Mouse (Mus musculus): ENCODE measurements around the gene Cstf3. TPM values are rescaled to one million over a fixed set of nuclear protein-coding genes. Genes with fewer than 3 reads are reported as not detected.

The Cstf3 gene
- total and polyA plus RNA-seq, 2 experiments from 2014 or later: 6.4 to 37.3 TPM

DNA sequence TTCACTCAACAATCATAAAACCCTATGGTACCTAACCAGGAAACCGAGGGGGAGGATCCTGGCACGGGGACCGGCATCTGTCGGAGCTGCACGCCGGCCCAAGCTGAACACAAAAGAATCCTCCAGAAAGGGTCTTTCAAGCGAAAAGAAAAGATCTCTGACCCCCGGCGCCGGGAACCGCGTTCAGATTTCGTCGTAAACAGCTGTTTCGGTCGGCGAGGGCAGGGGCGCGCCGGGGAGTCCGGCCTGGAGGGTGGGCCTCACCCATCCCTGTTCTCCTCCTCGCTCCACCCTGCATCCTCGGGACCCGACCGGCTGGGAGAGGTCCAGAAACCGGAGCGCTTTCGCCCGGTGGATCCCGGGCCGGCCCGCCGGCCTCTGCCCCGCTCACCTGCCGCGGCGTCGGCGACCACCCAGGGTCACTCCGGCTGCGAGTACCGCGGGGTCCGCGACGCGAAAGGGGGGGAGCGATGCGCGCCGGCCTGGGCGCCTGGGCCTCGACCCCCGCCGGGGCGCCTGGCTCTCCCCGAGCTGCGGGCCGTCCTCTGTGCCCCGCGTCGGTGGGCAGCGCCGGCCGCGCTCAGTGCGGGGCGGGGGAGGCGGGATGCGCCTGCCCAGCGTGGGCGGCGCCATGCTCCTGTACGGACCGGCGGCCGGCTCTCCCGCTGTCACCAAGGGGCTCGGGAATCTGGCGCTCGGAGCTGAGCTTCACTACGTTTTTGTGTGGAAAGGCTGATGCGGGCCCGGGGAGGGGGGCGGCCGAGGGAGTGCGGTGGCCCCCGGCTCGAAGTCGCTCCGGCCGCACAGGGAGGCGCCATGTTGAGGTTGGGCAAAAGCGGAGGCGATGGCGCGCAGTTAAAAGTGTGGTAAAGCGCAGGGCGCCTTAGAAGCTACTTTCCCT lies 121.5 kb downstream of the Cstf3 start, which contains the start of gene Tcp11l1:
Gene Tcp11l1 (minus strand): TSS at position 585 of the 901 bp plus-strand sequence.
- peak within 1 kb of the TSS; percentile 67 for H3K9ac ChIP-seq (replicated peaks; ENCODE audit: low read depth, low read length)
- H3K9me3 ChIP-seq (replicated peaks; ENCODE audit: control insufficient read depth, low read length): no peaks in the 10 kb centered on the region
- peak; percentile 29 for DNase-seq (ENCODE audit: low spot score)
- peak; percentile 89 for ATAC-seq (ENCODE audit: insufficient read depth, low read depth)
- peak within 1 kb of the TSS; percentile 75 for H3K4me3 ChIP-seq (ENCODE audit: low read depth, low read length)
- H3K27me3 ChIP-seq (ENCODE audit: control insufficient read depth, insufficient read depth, low read length): no peaks in the 10 kb centered on the region
- under 1% methylated on average over 97 of the region's 99 CpGs for WGBS
- peak within 1 kb of the TSS; percentile 76 for H3K4me2 ChIP-seq (ENCODE audit: low read depth, low read length)
- H3K4me1 ChIP-seq (ENCODE audit: control insufficient read depth, insufficient read depth): peaks cover 12% of the 10 kb centered on the region; the same call in 1 of the 2 replicates
- H3K36me3 ChIP-seq (replicated peaks; ENCODE audit: control insufficient read depth, insufficient read depth, low read length): no peaks in the 10 kb centered on the region
- H3K27ac ChIP-seq (ENCODE audit: low read depth): peak within 1 kb of the TSS; percentile 43
- TF ChIP-seq EP300 (IDR thresholded peaks at IDR 0.05; ENCODE audit: low read depth): no peak
- no peak for TF ChIP-seq CTCF (IDR thresholded peaks at IDR 0.05; ENCODE audit: low read depth)

- DNase-seq (ENCODE audit: low spot score): no peak
- Histone ChIP-seq H3K27me3 (ENCODE audit: control insufficient read depth, insufficient read depth, low read length) (no peaks in the 10 kb centered on the region), H3K4me2 (ENCODE audit: low read depth, low read length) (peak overlapping the region; percentile 76), H3K4me1 (ENCODE audit: control insufficient read depth, insufficient read depth) (peaks cover 12% of the 10 kb centered on the region; the same call in 1 of the 2 replicates), H3K9me3 (replicated peaks; ENCODE audit: control insufficient read depth, low read length) (no peaks in the 10 kb centered on the region), H3K36me3 (replicated peaks; ENCODE audit: control insufficient read depth, insufficient read depth, low read length) (no peaks in the 10 kb centered on the region), H3K4me3 (ENCODE audit: low read depth, low read length) (peak overlapping the region; percentile 75), H3K9ac (replicated peaks; ENCODE audit: low read depth, low read length) (peak overlapping the region; percentile 67), H3K27ac (ENCODE audit: low read depth) (peak overlapping the region; percentile 43)
- WGBS: 2% methylated on average over 7 of the region's 7 CpGs
- ATAC-seq (ENCODE audit: insufficient read depth, low read depth): no peak
- TF ChIP-seq CTCF (IDR thresholded peaks at IDR 0.05; ENCODE audit: low read depth): no peak
- TF ChIP-seq EP300 (IDR thresholded peaks at IDR 0.05; ENCODE audit: low read depth): no peak
Measured at GRCm38 (mm10) chr2:104712486-104712809, 122.1 kb downstream of the Cstf3 start.

DNA sequence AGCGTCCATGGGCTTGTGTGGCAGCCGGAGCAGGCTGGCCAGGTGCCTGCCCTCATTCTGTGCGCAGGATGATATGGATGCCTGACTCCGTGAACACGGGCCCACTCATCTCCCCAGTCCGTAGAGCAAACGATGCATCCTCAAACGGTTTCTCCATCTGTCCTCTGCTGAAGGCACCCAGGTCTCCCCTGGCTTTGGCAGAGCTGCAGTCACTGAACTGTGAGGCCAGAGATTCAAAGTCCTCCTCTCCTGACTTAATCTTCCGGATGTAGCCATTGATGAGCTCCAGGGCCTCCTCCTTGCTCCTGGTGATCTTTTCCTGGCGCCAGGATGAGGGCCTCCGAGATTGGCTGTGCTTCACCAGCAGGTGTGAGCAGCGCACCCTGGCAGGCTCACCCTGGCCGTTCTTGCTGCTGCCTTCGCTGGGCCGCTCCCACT lies 124.0 kb downstream of the Cstf3 start:
- Histone ChIP-seq H3K9me3 (replicated peaks; ENCODE audit: control insufficient read depth, low read length) (no peaks in the 10 kb centered on the region), H3K4me1 (ENCODE audit: control insufficient read depth, insufficient read depth) (peaks cover 12% of the 10 kb centered on the region; the same call in 1 of the 2 replicates), H3K4me3 (ENCODE audit: low read depth, low read length) (no peak overlapping the region), H3K4me2 (ENCODE audit: low read depth, low read length) (no peak overlapping the region), H3K27me3 (ENCODE audit: control insufficient read depth, insufficient read depth, low read length) (no peaks in the 10 kb centered on the region), H3K9ac (replicated peaks; ENCODE audit: low read depth, low read length) (no peak overlapping the region), H3K27ac (ENCODE audit: low read depth) (no peak overlapping the region), H3K36me3 (replicated peaks; ENCODE audit: control insufficient read depth, insufficient read depth, low read length) (no peaks in the 10 kb centered on the region)
- DNase-seq (ENCODE audit: low spot score) (no peak), ATAC-seq (ENCODE audit: insufficient read depth, low read depth) (no peak)
- WGBS: 40% methylated on average over 15 of the region's 15 CpGs
- no peak for TF ChIP-seq EP300 (IDR thresholded peaks at IDR 0.05; ENCODE audit: low read depth)
- no peak for TF ChIP-seq CTCF (IDR thresholded peaks at IDR 0.05; ENCODE audit: low read depth)

Other genes with a start within 250 kb of the Cstf3 start
- not detected in 2 replicates for gene D430041D05Rik, start 179.5 kb upstream of the Cstf3 start, total RNA-seq (2014; rRNA removed; ENCODE audit: low replicate concordance)
- gene D430041D05Rik, start 179.5 kb upstream of the Cstf3 start, polyA plus RNA-seq (2015; fragmentation: Nextera tagmentation; extraction: Ambion mirVana): 0.03 TPM in 1 of 2 replicates, not detected in the other
- 209 and 213 TPM in 2 replicates for gene Hipk3, start 96.1 kb upstream of the Cstf3 start, total RNA-seq (2014; rRNA removed; ENCODE audit: low replicate concordance)
- 26.3 and 29.7 TPM in 2 replicates for gene Hipk3, start 96.1 kb upstream of the Cstf3 start, polyA plus RNA-seq (2015; fragmentation: Nextera tagmentation; extraction: Ambion mirVana)
- gene Tcp11l1, start 121.6 kb downstream of the Cstf3 start, total RNA-seq (2014; rRNA removed; ENCODE audit: low replicate concordance): 1.9 and 4.0 TPM in 2 replicates
- 28.7 and 32.7 TPM in 2 replicates for gene Tcp11l1, start 121.6 kb downstream of the Cstf3 start, polyA plus RNA-seq (2015; fragmentation: Nextera tagmentation; extraction: Ambion mirVana)
- not detected in 2 replicates for gene Pin1rt1, start 125.9 kb downstream of the Cstf3 start, total RNA-seq (2014; rRNA removed; ENCODE audit: low replicate concordance)
- gene Pin1rt1, start 125.9 kb downstream of the Cstf3 start, polyA plus RNA-seq (2015; fragmentation: Nextera tagmentation; extraction: Ambion mirVana): not detected in 2 replicates
- 4.1 and 4.3 TPM in 2 replicates for gene Depdc7, start 152.4 kb downstream of the Cstf3 start, total RNA-seq (2014; rRNA removed; ENCODE audit: low replicate concordance)
- 4.0 and 4.7 TPM in 2 replicates for gene Depdc7, start 152.4 kb downstream of the Cstf3 start, polyA plus RNA-seq (2015; fragmentation: Nextera tagmentation; extraction: Ambion mirVana)
- 7.6 and 13.1 TPM in 2 replicates for gene Qser1, start 226.2 kb downstream of the Cstf3 start, total RNA-seq (2014; rRNA removed; ENCODE audit: low replicate concordance)
- 3.3 and 3.4 TPM in 2 replicates for gene Qser1, start 226.2 kb downstream of the Cstf3 start, polyA plus RNA-seq (2015; fragmentation: Nextera tagmentation; extraction: Ambion mirVana)

Data from heart, postnatal 0 days (tissue).